Mouse (Mus musculus) bone marrow macrophage, adult 2 months (primary cell): Measurements from ENCODE around the gene Sema4c.

Experiments
- CTCF ChIP-seq: IDR thresholded peaks from 2 replicates; pipeline ENCODE4 v1.5.1; 2012; ENCODE audit warnings: low read depth, mild to moderate bottlenecking, low read length, moderate library complexity
- POLR2A ChIP-seq: IDR thresholded peaks from 2 replicates; pipeline ENCODE4 v1.6.1; 2012; ENCODE audit warnings: mild to moderate bottlenecking, low read depth, low read length, borderline replicate concordance

DNA sequence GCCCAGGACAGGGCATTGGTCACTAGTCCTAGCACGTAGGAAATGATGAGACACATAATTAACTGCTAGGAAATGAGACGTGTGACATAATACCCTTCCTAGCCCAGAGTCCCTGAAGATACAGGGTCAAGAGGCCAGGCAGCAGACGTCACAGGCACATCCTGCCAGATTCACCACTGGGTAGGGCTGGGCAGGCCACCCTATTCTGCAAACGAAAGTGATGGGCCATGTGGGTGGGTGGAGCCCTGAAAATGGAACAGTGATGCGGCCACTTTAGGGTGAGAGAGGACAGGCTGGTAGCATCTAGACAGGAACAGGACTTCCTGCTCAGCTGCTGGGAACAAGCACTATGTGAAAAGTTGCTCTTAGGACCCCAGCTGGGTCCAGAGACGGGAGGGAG lies 13.5 kb upstream of the Sema4c start:
- TF ChIP-seq POLR2A (no peak), CTCF (no peak)
